Mouse (Mus musculus) midbrain, embryonic 10.5 days (tissue): Measurements from ENCODE around the gene Wfdc2. TPM values are rescaled to one million over a fixed set of nuclear protein-coding genes. Genes with fewer than 3 reads are reported as not detected.
A peak's percentile ranks its signal among the peaks of the same experiment; 100 is the strongest.

Source experiments
- DNase-seq: peaks from one replicate; pipeline ENCODE4 v3.0.0-alpha.2; 2017; ENCODE audit warnings: low spot score
- H3K27ac ChIP-seq: fragments of 300-500 bp; sonication (generic); replicated peaks from 2 replicates; pipeline ENCODE4 v1.5.1; 2016; ENCODE audit warnings: mild to moderate bottlenecking
- H3K27me3 ChIP-seq: fragments of 300-500 bp; sonication (generic); 2 replicates; pipeline ENCODE4 v1.6.1; 2016; ENCODE audit warnings: low read depth, mild to moderate bottlenecking; ENCODE audit not compliant: poor library complexity, severe bottlenecking
- H3K36me3 ChIP-seq: fragments of 300-500 bp; sonication (generic); 2 replicates; pipeline ENCODE4 v1.6.1; 2016; ENCODE audit warnings: mild to moderate bottlenecking, moderate library complexity
- H3K4me1 ChIP-seq: fragments of 300-500 bp; sonication (generic); 2 replicates; pipeline ENCODE4 v1.6.1; 2016
- H3K4me3 ChIP-seq: fragments of 300-500 bp; sonication (generic); 2 replicates; pipeline ENCODE4 v1.5.1; 2016; ENCODE audit warnings: mild to moderate bottlenecking, moderate library complexity
- H3K9me3 ChIP-seq: fragments of 300-500 bp; sonication (generic); replicated peaks from 2 replicates; pipeline ENCODE4 v1.6.1; 2016; ENCODE audit warnings: mild to moderate bottlenecking
- WGBS: fragments of 180-500 bp; shearing (Covaris S2); methylation state at CpG from one replicate; pipeline ENCODE4 v1.1.7; 2016; 5-methylcytosine and 5-hydroxymethylcytosine counted together
- polyA plus RNA-seq: library from polyadenylated mRNA; unstranded; fragments of >200 nt; fragmentation: Nextera tagmentation; extraction: Ambion mirVana; gene quantifications from 2 replicates; pipeline ENCODE4 v1.2.1, GENCODE M21; 2016

The Wfdc2 gene
- 23.1 and 28.3 TPM in 2 replicates for polyA plus RNA-seq

DNA sequence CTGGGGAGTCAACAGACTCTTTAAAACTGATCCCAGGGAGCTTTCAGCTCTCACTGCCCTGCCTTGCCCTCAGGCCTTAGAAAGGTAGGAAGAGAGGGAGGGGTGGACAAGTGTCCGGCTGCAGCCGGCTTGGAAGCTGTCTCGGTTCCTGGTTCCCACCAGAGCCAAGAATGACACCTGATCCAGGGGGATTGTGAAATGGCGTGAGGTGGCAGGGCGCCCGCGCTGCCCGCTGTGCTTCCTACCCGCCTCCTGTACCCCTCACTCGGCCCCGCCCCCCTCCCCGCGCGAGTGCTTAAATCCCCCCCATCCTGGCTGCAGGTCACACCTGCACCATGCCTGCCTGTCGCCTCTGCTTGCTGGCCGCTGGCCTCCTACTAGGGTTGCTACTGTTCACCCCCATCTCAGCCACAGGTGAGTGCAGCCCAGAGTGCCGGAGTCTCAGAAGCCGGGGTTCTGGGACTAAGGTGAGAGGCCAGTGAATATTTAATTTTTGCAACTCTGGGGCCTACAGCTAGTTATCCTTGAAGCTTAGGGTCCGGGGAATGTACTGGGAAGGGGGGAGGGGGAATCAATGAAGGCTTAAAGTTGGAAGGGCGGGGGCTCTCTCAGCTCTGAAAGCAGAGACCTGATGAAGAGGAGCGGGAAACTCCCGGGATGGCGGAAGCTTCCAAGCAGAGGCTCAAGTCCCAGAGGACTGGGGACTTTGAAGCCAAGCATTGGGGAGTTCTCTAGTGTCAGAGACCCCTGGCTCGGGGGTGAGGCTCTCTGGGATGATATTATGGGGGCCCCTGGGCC is at the start of gene Wfdc2:
Wfdc2 (plus strand) TSS at position 23 of the 798 bp plus-strand sequence.
- H3K27ac ChIP-seq, result peak within 1 kb of the TSS; percentile 87
- WGBS, result 2% methylated on average over 24 of the region's 24 CpGs
- peak within 1 kb of the TSS; percentile 58 for H3K4me3 ChIP-seq
- no peaks in the 10 kb centered on the region for H3K9me3 ChIP-seq
- peaks cover 29% of the 10 kb centered on the region for H3K27me3 ChIP-seq
- peaks cover 25% of the 10 kb centered on the region for H3K4me1 ChIP-seq
- H3K36me3 ChIP-seq, result peaks cover 8% of the 10 kb centered on the region; the same call in 1 of the 2 replicates
- DNase-seq, result peak; percentile 18

DNA sequence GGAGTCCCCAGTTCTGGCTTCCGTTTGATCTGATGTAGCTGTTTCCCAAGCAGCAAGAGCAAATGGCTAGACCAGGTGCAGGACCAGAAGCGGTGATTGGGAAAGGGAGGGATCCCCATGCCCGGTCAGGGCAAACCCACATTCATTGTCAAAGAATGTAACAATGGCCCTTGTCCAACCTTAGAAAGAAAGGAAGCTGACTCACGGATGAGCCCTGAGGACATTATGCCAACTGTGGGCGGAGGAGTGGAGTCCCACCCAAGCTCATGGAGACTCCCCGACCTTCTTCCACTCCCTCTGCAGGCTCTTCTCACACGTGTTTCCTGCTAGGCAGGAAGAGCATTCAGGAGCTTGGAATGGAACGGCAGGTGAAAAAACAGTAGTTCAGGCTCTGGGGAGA is 48.8 kb upstream of the Wfdc2 start:
- no peak for DNase-seq
- Histone ChIP-seq H3K4me1 (peaks cover 7% of the 10 kb centered on the region; the same call in 1 of the 2 replicates), H3K27ac (no peak overlapping the region), H3K4me3 (no peak overlapping the region), H3K27me3 (no peaks in the 10 kb centered on the region), H3K36me3 (no peaks in the 10 kb centered on the region), H3K9me3 (no peaks in the 10 kb centered on the region)
- WGBS, result 76% methylated on average over 8 of the region's 8 CpGs

GRCm38 (mm10) chr2:164514916-164515315 is 47.3 kb upstream of the Wfdc2 start:
- WGBS, result 85% methylated on average over 3 of the region's 3 CpGs
- Histone ChIP-seq H3K27me3 (no peaks in the 10 kb centered on the region), H3K36me3 (no peaks in the 10 kb centered on the region), H3K4me3 (no peak overlapping the region), H3K4me1 (peaks cover 7% of the 10 kb centered on the region; the same call in 1 of the 2 replicates), H3K27ac (no peak overlapping the region), H3K9me3 (no peaks in the 10 kb centered on the region)
- DNase-seq, result no peak

GRCm38 (mm10) chr2:164515897-164516296 is 46.3 kb upstream of the Wfdc2 start:
- no peak overlapping the region for H3K4me3 ChIP-seq
- H3K27me3 ChIP-seq, result no peaks in the 10 kb centered on the region
- WGBS, result 89% methylated on average over 9 of the region's 9 CpGs
- H3K9me3 ChIP-seq, result no peaks in the 10 kb centered on the region
- H3K4me1 ChIP-seq, result peaks cover 10% of the 10 kb centered on the region; the same call in 1 of the 2 replicates
- no peak overlapping the region for H3K27ac ChIP-seq
- H3K36me3 ChIP-seq, result no peaks in the 10 kb centered on the region
- no peak for DNase-seq

DNA sequence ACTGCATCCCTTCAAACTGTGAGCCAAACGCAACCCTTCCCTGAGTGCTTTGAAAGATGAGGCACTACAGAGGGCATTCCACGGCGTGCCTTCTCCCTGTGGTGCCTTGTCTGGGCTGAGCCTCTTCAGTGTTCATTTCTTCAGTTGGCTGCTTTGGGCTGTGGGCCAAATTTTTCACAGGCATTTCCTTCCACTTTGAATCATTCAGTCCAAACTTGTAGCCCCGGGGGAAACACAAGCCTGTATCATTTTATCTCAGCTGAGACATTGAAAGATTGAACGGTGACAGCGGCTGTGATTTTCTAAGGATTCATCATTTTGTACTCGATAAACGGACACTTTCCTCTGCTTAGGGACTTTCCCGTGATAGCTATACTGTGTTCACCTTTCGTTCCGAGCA is 45.6 kb upstream of the Wfdc2 start:
- DNase-seq, result no peak
- Histone ChIP-seq H3K36me3 (no peaks in the 10 kb centered on the region), H3K27me3 (no peaks in the 10 kb centered on the region), H3K4me3 (no peak overlapping the region), H3K27ac (no peak overlapping the region), H3K4me1 (peaks cover 10% of the 10 kb centered on the region; the same call in 1 of the 2 replicates), H3K9me3 (no peaks in the 10 kb centered on the region)
- 93% methylated on average over 11 of the region's 11 CpGs for WGBS

DNA sequence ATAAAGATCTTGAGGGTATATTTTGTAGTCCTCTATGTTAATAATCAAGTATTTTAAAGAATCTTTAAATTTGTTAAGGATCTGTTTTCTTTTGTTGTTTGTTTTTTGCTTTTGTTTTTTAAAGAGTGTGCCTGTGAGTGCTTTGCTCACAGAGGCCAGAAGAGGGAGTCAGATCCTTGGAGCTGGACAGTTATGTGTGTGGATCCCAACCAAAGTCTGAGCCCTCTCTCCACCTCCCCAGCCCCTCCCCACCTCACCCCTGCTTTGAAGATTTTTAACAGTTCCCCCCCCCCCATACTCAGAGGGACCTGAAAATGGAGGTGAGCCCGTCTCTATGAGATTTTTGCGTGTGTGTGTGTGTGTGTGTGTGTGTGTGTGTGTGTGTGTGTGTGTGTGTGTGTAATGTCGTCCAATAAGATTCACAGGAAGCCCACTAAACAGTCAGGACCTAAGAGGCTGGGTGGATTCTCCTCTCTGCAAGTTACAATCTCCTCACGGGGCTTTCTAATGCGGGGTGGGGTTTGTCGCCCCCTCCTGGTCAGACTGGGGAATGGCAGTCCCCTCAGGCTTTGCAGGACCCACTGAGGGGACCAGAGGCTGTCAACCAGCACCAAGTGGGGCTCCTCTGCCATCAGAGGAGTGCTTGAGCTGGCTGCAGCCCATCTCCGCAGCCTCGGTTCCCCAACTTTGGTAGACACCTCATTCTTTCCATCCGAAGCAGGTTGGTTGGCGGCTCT is 44.6 kb upstream of the Wfdc2 start:
- Histone ChIP-seq H3K27ac (no peak overlapping the region), H3K36me3 (no peaks in the 10 kb centered on the region), H3K4me1 (0 out of 2 replicates have a peak, but pooled peaks cover 7% of the 10 kb centered on the region), H3K4me3 (no peak overlapping the region), H3K27me3 (no peaks in the 10 kb centered on the region), H3K9me3 (no peaks in the 10 kb centered on the region)
- WGBS, result 32% methylated on average over 10 of the region's 10 CpGs
- DNase-seq, result peak; percentile 60

- 72% methylated on average over 11 of the region's 11 CpGs for WGBS
- no peaks in the 10 kb centered on the region for H3K9me3 ChIP-seq
- H3K36me3 ChIP-seq, result no peaks in the 10 kb centered on the region
- no peak for DNase-seq
- 0 out of 2 replicates have a peak, but pooled peaks cover 7% of the 10 kb centered on the region for H3K4me1 ChIP-seq
- H3K27me3 ChIP-seq, result no peaks in the 10 kb centered on the region
- H3K4me3 ChIP-seq, result no peak overlapping the region
- no peak overlapping the region for H3K27ac ChIP-seq
These were observed 43.7 kb upstream of the Wfdc2 start for GRCm38 (mm10) chr2:164518266-164519170.

DNA sequence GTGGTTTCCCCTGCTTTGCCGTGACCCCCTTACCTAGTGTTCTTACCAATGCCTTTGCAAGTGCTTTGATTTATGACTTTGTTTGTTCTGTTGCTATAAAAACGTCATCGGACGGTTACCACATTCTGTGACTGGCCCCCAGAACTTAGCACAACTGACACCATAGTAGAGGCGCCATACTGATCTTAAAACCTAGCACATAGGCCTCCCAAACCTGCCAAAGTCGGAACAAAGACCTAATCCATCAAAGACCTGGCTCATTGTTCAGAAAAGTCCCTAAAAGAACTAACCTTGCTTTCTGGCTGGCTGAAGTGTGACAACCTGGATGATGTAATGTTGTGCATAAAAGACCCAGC is 43.1 kb upstream of the Wfdc2 start:
- H3K9me3 ChIP-seq, result no peaks in the 10 kb centered on the region
- H3K4me3 ChIP-seq, result no peak overlapping the region
- no peak for DNase-seq
- 0 out of 2 replicates have a peak, but pooled peaks cover 7% of the 10 kb centered on the region for H3K4me1 ChIP-seq
- no peak overlapping the region for H3K27ac ChIP-seq
- H3K36me3 ChIP-seq, result no peaks in the 10 kb centered on the region
- 81% methylated on average over 6 of the region's 6 CpGs for WGBS
- H3K27me3 ChIP-seq, result no peaks in the 10 kb centered on the region

DNA sequence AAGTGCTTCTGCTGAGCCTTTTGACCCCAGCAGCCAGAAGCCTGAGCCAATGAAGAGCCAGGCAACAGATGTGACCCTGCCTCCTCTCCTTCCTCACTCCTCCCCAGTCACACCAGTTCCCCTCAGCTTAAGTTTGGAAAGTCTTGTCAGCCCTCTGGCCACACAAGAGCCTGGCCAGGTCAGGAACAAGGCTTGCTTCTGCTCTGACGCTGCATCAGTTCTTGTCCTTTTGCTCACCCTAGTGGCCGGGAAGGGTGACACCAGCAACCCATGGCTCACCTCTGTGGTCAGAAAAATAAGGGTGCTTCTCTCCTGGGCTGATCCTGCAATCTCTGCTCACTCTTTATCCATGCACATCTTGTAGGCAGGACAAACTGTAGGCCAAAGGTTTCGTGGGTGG is 41.4 kb upstream of the Wfdc2 start:
- H3K27me3 ChIP-seq, result no peaks in the 10 kb centered on the region
- H3K4me3 ChIP-seq, result no peak overlapping the region
- DNase-seq, result peak; percentile 52
- no peaks in the 10 kb centered on the region for H3K36me3 ChIP-seq
- H3K4me1 ChIP-seq, result 0 out of 2 replicates have a peak, but pooled peaks cover 7% of the 10 kb centered on the region
- 10% methylated on average over 3 of the region's 3 CpGs for WGBS
- no peaks in the 10 kb centered on the region for H3K9me3 ChIP-seq
- H3K27ac ChIP-seq, result no peak overlapping the region

DNA sequence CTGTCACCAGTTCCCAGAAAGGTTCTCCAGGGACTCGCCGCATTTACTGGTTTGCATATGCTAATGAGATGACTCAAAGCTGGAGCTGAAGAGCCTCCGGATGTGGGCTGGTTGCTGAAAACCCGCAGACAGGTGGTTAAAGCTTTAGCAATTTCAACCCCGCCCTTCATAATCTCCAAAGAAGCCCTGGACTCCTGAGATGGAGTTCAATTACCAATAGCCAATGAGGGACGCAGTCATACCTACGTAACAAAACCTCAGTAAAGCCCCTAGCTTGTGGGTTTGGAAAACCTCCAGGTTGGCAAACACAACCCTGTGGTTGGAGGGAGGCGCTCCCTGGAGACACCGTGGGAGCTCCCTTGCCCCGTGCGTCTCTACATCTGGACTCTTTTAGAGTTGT is 40.4 kb upstream of the Wfdc2 start:
- Histone ChIP-seq H3K27ac (no peak overlapping the region), H3K4me3 (no peak overlapping the region), H3K4me1 (0 out of 2 replicates have a peak, but pooled peaks cover 7% of the 10 kb centered on the region), H3K9me3 (peaks cover 7% of the 10 kb centered on the region), H3K36me3 (no peaks in the 10 kb centered on the region), H3K27me3 (no peaks in the 10 kb centered on the region)
- DNase-seq, result no peak
- 18% methylated on average over 11 of the region's 11 CpGs for WGBS

DNA sequence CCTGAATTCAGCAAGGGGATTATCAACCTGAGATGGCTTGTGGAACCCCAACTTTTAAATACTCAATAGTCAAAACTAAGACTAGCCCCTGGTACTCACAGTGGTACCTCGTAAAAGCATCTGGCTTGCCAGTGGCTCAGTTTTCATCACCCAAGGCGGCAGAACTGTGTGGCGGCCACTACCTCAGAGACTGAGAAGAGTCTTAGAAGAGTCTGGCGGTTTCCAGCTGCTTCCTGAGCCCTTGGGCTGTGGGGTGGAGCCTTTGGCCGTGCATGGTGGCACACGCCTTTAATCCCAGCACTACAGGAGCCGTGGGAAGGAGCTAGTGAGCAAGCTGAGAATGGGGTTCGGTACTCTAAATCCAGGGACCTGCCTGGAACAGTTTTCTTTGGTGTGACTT is 39.9 kb upstream of the Wfdc2 start:
- no peaks in the 10 kb centered on the region for H3K36me3 ChIP-seq
- H3K27me3 ChIP-seq, result no peaks in the 10 kb centered on the region
- WGBS, result 26% methylated on average over 8 of the region's 8 CpGs

GRCm38 (mm10) chr2:164523301-164523773 is 38.9 kb upstream of the Wfdc2 start:
- DNase-seq, result no peak
- 0 out of 2 replicates have a peak, but pooled peaks cover 7% of the 10 kb centered on the region for H3K4me1 ChIP-seq
- H3K27ac ChIP-seq, result no peak overlapping the region
- H3K4me3 ChIP-seq, result no peak overlapping the region
- WGBS, result 90% methylated on average over 10 of the region's 10 CpGs
- H3K27me3 ChIP-seq, result no peaks in the 10 kb centered on the region
- H3K36me3 ChIP-seq, result no peaks in the 10 kb centered on the region
- H3K9me3 ChIP-seq, result peaks cover 12% of the 10 kb centered on the region

More for the DNA sequence above, 39.9 kb upstream of the Wfdc2 start:
- Histone ChIP-seq H3K9me3 (peaks cover 12% of the 10 kb centered on the region), H3K4me3 (no peak overlapping the region), H3K4me1 (0 out of 2 replicates have a peak, but pooled peaks cover 7% of the 10 kb centered on the region), H3K27ac (no peak overlapping the region)
- DNase-seq, result no peak
